In the genomic region with DNA sequence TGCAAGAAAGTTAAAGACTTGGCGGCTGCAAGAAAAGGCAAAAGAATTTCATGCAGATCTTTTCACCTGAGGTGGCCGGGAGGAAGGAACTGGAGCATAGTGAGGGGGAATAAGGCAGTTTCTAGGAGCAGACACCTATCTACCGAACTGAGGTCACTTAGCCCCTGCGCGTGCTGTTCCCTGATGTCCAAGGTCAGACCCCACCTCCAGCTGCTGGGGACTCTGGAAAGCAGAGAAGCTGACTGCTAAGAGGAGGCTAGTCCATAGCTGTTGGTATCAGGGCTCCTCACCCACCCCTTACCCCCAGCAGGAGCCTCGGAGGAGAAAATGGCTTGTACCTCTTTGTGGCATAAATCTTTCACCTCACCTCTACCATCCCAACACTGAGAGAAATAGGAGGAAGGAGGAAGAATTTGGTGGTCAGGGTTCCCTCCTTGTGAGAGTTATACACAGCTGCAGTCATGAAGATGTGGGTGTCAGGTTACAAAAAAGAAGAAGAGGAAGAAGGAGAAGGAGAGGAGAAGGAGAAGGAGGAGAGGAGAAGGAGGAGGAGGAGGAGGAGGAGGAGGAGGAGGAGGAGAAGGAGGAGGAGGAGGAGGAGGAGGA, we compare ENCODE assay signal across 9 mouse cellular contexts. TPM values are rescaled to one million over a fixed set of nuclear protein-coding genes. Genes with fewer than 3 reads are reported as not detected.
DNase-seq lines count a peak whose midpoint lies in the region; ATAC-seq lines count a peak whose summit lies in the region.
"Had no signal": no experiment of that assay in that cellular context is flagged by ENCODE, and none has a peak within 500 bp of the region (broad histone marks: within the 10 kb centered on the region; RNA-seq: fewer than 3 reads in every experiment).

No protein-coding gene starts in this region.

- peak; percentile 12 for ATAC-seq in kidney, embryonic 16.5 days (ENCODE audit: low FRiP score, low TSS enrichment)
- peak; percentile 3; the same call in 1 of the 2 replicates for ATAC-seq in common myeloid progenitor, adult 5-6 weeks (replicated peaks; ENCODE audit: low read depth, poor library complexity, severe bottlenecking)
- no peak; the same call in 1 of the 2 replicates for ATAC-seq in hindbrain, embryonic 16.5 days
- ATAC-seq in midbrain, embryonic 15.5 days (replicated peaks) = 0 out of 2 replicates have a peak, but pooled peaks have one; percentile 23
- no peak for ATAC-seq in inflammation-experienced regulatory T-cells, adult 6 months

- no peaks in the 10 kb centered on the region for H3K27me3 ChIP-seq in kidney, embryonic 16.5 days (ENCODE audit: insufficient read depth, low read length)
- H3K27me3 ChIP-seq in hindbrain, embryonic 16.5 days (replicated peaks; ENCODE audit: control insufficient read depth, insufficient read depth, low read length) = no peaks in the 10 kb centered on the region
- no peaks in the 10 kb centered on the region for H3K27me3 ChIP-seq in midbrain, embryonic 15.5 days (replicated peaks)

- no peaks in the 10 kb centered on the region for H3K36me3 ChIP-seq in kidney, embryonic 16.5 days (ENCODE audit: insufficient read depth, low read length)
- no peaks in the 10 kb centered on the region for H3K36me3 ChIP-seq in hindbrain, embryonic 16.5 days (ENCODE audit: control insufficient read depth, insufficient read depth, low read length)
- no peaks in the 10 kb centered on the region for H3K36me3 ChIP-seq in midbrain, embryonic 15.5 days (replicated peaks)

- no peak for DNase-seq in kidney, postnatal 10 days
- DNase-seq in thymus, postnatal 25 days = no peak
- DNase-seq in ovary, adult 18-20 months (ENCODE audit: low spot score) = no peak

- H3K4me1 ChIP-seq in kidney, embryonic 16.5 days (ENCODE audit: insufficient read depth, low read length) = peaks cover 34% of the 10 kb centered on the region
- H3K4me1 ChIP-seq in hindbrain, embryonic 16.5 days (ENCODE audit: control insufficient read depth, insufficient read depth, low read depth, low read length) = peaks cover 8% of the 10 kb centered on the region
- H3K4me1 ChIP-seq in midbrain, embryonic 15.5 days = peaks cover 11% of the 10 kb centered on the region

- H3K9me3 ChIP-seq in kidney, embryonic 16.5 days (ENCODE audit: low read length) = no peaks in the 10 kb centered on the region
- no peaks in the 10 kb centered on the region for H3K9me3 ChIP-seq in hindbrain, embryonic 16.5 days (ENCODE audit: control insufficient read depth, low read length)
- H3K9me3 ChIP-seq in midbrain, embryonic 15.5 days = no peaks in the 10 kb centered on the region

- H3K4me3 ChIP-seq in kidney, embryonic 16.5 days (ENCODE audit: low read length) = peak overlapping the region; percentile 41
- H3K4me3 ChIP-seq in hindbrain, embryonic 16.5 days (ENCODE audit: low read length) = peak overlapping the region; percentile 49
- H3K4me3 ChIP-seq in midbrain, embryonic 15.5 days = peak overlapping the region; percentile 50

- peak overlapping the region; percentile 89 for H3K27ac ChIP-seq in kidney, embryonic 16.5 days (ENCODE audit: low read length)
- H3K27ac ChIP-seq in hindbrain, embryonic 16.5 days (ENCODE audit: low read depth, low read length) = no peak overlapping the region
- H3K27ac ChIP-seq in midbrain, embryonic 15.5 days = no peak overlapping the region

- WGBS in kidney, embryonic 16.5 days = under 1% methylated on average over 6 of the region's 6 CpGs
- WGBS in hindbrain, embryonic 16.5 days = 3% methylated on average over 6 of the region's 6 CpGs
- under 1% methylated on average over 6 of the region's 6 CpGs for WGBS in midbrain, embryonic 15.5 days

- H3K9ac ChIP-seq in kidney, embryonic 16.5 days (replicated peaks; ENCODE audit: low read length) = peak overlapping the region; percentile 61
- H3K9ac ChIP-seq in hindbrain, embryonic 16.5 days (ENCODE audit: low read depth, low read length) = no peak overlapping the region
- H3K9ac ChIP-seq in midbrain, embryonic 15.5 days = no peak overlapping the region

- peak overlapping the region; percentile 65 for H3K4me2 ChIP-seq in kidney, embryonic 16.5 days (replicated peaks; ENCODE audit: low read depth, low read length)
- H3K4me2 ChIP-seq in hindbrain, embryonic 16.5 days (ENCODE audit: low read length) = peak overlapping the region; percentile 91
- H3K4me2 ChIP-seq in midbrain, embryonic 15.5 days = peak overlapping the region; percentile 97

RNA-seq across cellular contexts. Expression of gene Smndc1, which starts 31.3 kb away (rescaled TPM):
- polyA plus RNA-seq in kidney, embryonic 16.5 days (2015; fragmentation: Nextera tagmentation; extraction: Ambion mirVana) = 39.1 and 40.1 TPM in 2 replicates
- total RNA-seq in common myeloid progenitor, adult 5-6 weeks (2017) = 33.6 and 45.9 TPM in 2 replicates
- 26.9 and 29.8 TPM in 2 replicates for polyA plus RNA-seq in hindbrain, embryonic 16.5 days (2015; fragmentation: Nextera tagmentation; extraction: Ambion mirVana)
- polyA plus RNA-seq in midbrain, embryonic 15.5 days (2015; fragmentation: Nextera tagmentation; extraction: Ambion mirVana) = 31.9 and 32.4 TPM in 2 replicates
- polyA plus RNA-seq in inflammation-experienced regulatory T-cells, adult 6 months (2017; shearing (Covaris generic)) = 10 to 100 TPM; 30.1 to 38.6 (median 34.9) TPM

RNA-seq across cellular contexts. Expression of gene Gm10197, which starts 50.1 kb away (rescaled TPM):
- not detected in 2 replicates for polyA plus RNA-seq in kidney, embryonic 16.5 days (2015; fragmentation: Nextera tagmentation; extraction: Ambion mirVana)
- not detected in 2 replicates for total RNA-seq in common myeloid progenitor, adult 5-6 weeks (2017)
- not detected in 2 replicates for polyA plus RNA-seq in hindbrain, embryonic 16.5 days (2015; fragmentation: Nextera tagmentation; extraction: Ambion mirVana)
- 7.7 TPM in 1 of 2 replicates, not detected in the other for polyA plus RNA-seq in midbrain, embryonic 15.5 days (2015; fragmentation: Nextera tagmentation; extraction: Ambion mirVana)
- not detected for polyA plus RNA-seq in inflammation-experienced regulatory T-cells, adult 6 months (2017; shearing (Covaris generic))
- total RNA-seq: gastrocnemius, postnatal 4 days had no signal

Comparison
In these comparisons a context has a peak if more than half of its experiments do, and no peak if none do; other contexts are left out.
1. ATAC-seq: peak in kidney, embryonic 16.5 days (single experiment), common myeloid progenitor, adult 5-6 weeks (single experiment) and midbrain, embryonic 15.5 days (single experiment); none in hindbrain, embryonic 16.5 days (single experiment) and inflammation-experienced regulatory T-cells, adult 6 months (single experiment).
2. Peak in every context shown above with its lines, with median percentiles within 50 percentile points of each other: H3K4me2 ChIP-seq and H3K4me3 ChIP-seq.